26 mouse cellular contexts compared by ENCODE assay signal in the genomic region with DNA sequence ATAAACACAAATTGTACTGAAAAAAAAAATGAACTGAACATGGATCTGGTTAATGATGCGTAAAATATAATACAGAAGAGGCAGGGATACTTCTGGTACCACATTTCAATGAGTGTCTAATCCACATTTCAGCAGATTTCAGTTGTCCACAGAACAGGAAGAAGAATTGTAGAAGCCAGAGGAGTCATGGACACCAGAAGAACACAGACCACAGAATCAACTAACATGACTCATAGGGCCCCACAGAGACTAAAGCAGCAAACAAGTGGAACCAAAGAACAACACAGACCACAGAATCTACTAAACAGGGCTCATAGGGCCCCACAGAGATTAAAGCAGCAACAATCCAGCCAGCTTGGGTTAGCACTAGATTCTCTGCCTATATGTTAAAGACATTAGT. TPM values are rescaled to one million over a fixed set of nuclear protein-coding genes. Genes with fewer than 3 reads are reported as not detected.
A peak's percentile ranks its signal among the peaks of the same experiment; 100 is the strongest.
DNase-seq lines count a peak whose midpoint lies in the region; ATAC-seq lines count a peak whose summit lies in the region.
"Had no signal": no experiment of that assay in that cellular context is flagged by ENCODE, and none has a peak within 500 bp of the region (broad histone marks: within the 10 kb centered on the region; RNA-seq: fewer than 3 reads in every experiment).

No protein-coding gene starts in this region.

- H3K4me1 ChIP-seq in forebrain, embryonic 11.5 days (replicated peaks; ENCODE audit: control insufficient read depth, insufficient read depth, low read length) = no peaks in the 10 kb centered on the region

- 92% methylated on average over 1 of the region's 1 CpGs for WGBS in forebrain, embryonic 11.5 days

- peak; percentile 60 for DNase-seq in heart, adult 11 months
- DNase-seq in heart, adult 8-10 months (ENCODE audit: low spot score) = no peak
- peak; percentile 61 for DNase-seq in 416B (ENCODE audit: low read depth)
- DNase-seq in forebrain, embryonic 11.5 days (ENCODE audit: low spot score) = no peak
- DNase-seq: adrenal gland, adult 2 months; adrenal gland, adult 8-10 months; adrenal gland, postnatal 10 days; adrenal gland, postnatal 14 days; adrenal gland, postnatal 25 days; adrenal gland, postnatal 36 days; B cell, adult 2 months; cerebellum, adult 11 months; cerebellum, adult 11-12 months; cerebellum, adult 18-20 months; cerebellum, adult 2 months had no signal

- no peak overlapping the region for H3K4me2 ChIP-seq in forebrain, embryonic 11.5 days (ENCODE audit: low read depth, low read length, severe bottlenecking)

- H3K9ac ChIP-seq in forebrain, embryonic 11.5 days (ENCODE audit: low read length) = no peak overlapping the region

- H3K36me3 ChIP-seq in forebrain, embryonic 11.5 days (ENCODE audit: control insufficient read depth, insufficient read depth, low read length) = no peaks in the 10 kb centered on the region
- H3K36me3 ChIP-seq: G1E had no signal

- ATAC-seq in forebrain, embryonic 11.5 days (replicated peaks; ENCODE audit: low FRiP score) = no peak
- ATAC-seq: activated CD4-positive, CD25-positive, alpha-beta regulatory T cell, adult 4 months; CD4-positive, CD25-positive, alpha-beta regulatory T cell, adult 4 months; Patski had no signal

- H3K9me3 ChIP-seq in forebrain, embryonic 11.5 days (ENCODE audit: control insufficient read depth, low read length) = no peaks in the 10 kb centered on the region
- H3K9me3 ChIP-seq: G1E had no signal

- H3K4me3 ChIP-seq in forebrain, embryonic 11.5 days (ENCODE audit: low read depth, low read length) = no peak overlapping the region

- H3K27me3 ChIP-seq in forebrain, embryonic 11.5 days (ENCODE audit: control insufficient read depth, insufficient read depth, low read length) = no peaks in the 10 kb centered on the region
- H3K27me3 ChIP-seq: CH12.LX, Patski had no signal

- no peak overlapping the region for H3K27ac ChIP-seq in forebrain, embryonic 11.5 days (ENCODE audit: low read depth, low read length)

RNA-seq across cellular contexts. Expression of a gene that starts 7.3 kb away (rescaled TPM):
- not detected for total RNA-seq in heart, adult 8-10 months (2022)
- not detected in 2 replicates for polyA plus RNA-seq in forebrain, embryonic 11.5 days (2014; fragmentation: Nextera tagmentation; extraction: Ambion mirVana)
- total RNA-seq: adrenal gland, adult 18-20 months; adrenal gland, adult 2 months; adrenal gland, adult 8-10 months; adrenal gland, postnatal 10 days; adrenal gland, postnatal 14 days; adrenal gland, postnatal 25 days; adrenal gland, postnatal 36 days; adrenal gland, postnatal 4 days; CH12.LX; ES-E14; G1E; MEL had no signal
- polyA plus RNA-seq: adrenal gland, adult 2 months; brain, embryonic 14.5 days; C2C12; CD4-positive, CD25-positive, alpha-beta regulatory T cell, adult 4 months; cerebellum, adult 2 months; G1E; Patski had no signal

RNA-seq across cellular contexts. Expression of a gene that starts 39.1 kb away (rescaled TPM):
- not detected for total RNA-seq in heart, adult 8-10 months (2022)
- not detected in 2 replicates for polyA plus RNA-seq in forebrain, embryonic 11.5 days (2014; fragmentation: Nextera tagmentation; extraction: Ambion mirVana)
- total RNA-seq: adrenal gland, adult 18-20 months; adrenal gland, adult 2 months; adrenal gland, adult 8-10 months; adrenal gland, postnatal 10 days; adrenal gland, postnatal 14 days; adrenal gland, postnatal 25 days; adrenal gland, postnatal 36 days; adrenal gland, postnatal 4 days; CH12.LX; ES-E14; MEL had no signal
- polyA plus RNA-seq: activated CD4-positive, CD25-positive, alpha-beta regulatory T cell, adult 4 months; adrenal gland, adult 2 months; brain, embryonic 14.5 days; C2C12; CD4-positive, CD25-positive, alpha-beta regulatory T cell, adult 4 months; cerebellum, adult 2 months; G1E; Patski had no signal

RNA-seq across cellular contexts. Expression of a gene that starts 58.9 kb away (rescaled TPM):
- total RNA-seq in heart, adult 8-10 months (2022) = not detected
- not detected in 2 replicates for polyA plus RNA-seq in forebrain, embryonic 11.5 days (2014; fragmentation: Nextera tagmentation; extraction: Ambion mirVana)
- total RNA-seq: adrenal gland, adult 18-20 months; adrenal gland, adult 2 months; adrenal gland, adult 8-10 months; adrenal gland, postnatal 10 days; adrenal gland, postnatal 14 days; adrenal gland, postnatal 25 days; adrenal gland, postnatal 36 days; adrenal gland, postnatal 4 days; CH12.LX; ES-E14; G1E; MEL had no signal
- polyA plus RNA-seq: adrenal gland, adult 2 months; brain, embryonic 14.5 days; C2C12; cerebellum, adult 2 months; G1E had no signal

Comparison
In these comparisons a context has a peak if more than half of its experiments do, and no peak if none do; other contexts are left out.
1. DNase-seq: peak in heart, adult 11 months (single experiment) and 416B (single experiment); none in heart, adult 8-10 months (single experiment) and forebrain, embryonic 11.5 days (single experiment).